Mouse (Mus musculus): ENCODE data around the gene Ak5.

DNA sequence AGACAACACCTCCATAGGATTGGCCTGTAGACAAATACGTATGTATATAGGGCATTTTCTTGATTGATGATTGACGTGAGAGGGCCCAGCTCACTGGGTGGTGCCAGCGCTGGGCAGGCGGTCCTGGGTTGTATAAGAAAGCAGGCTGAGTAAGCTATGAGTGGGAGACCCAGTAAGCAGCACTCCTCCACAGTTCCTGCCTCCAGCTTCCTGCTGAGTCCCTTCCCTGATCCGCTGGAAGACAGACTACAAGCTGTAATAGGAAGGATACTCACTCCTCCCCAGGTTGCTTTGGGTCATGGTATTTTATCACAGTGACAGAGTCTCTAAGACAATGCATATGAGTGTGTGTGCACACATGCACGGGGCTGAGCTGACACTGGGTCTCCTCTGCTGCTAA is 82.6 kb downstream of the Ak5 start:
- TF ChIP-seq ZMIZ1 (IDR thresholded peaks at IDR 0.05; ENCODE audit: low read depth, low read length) (no peak), CHD1 (IDR thresholded peaks at IDR 0.05; ENCODE audit: low read depth, low read length) (no peak), CTCF (conservative IDR thresholded peaks at IDR 0.05 in 1 of 2, IDR thresholded peaks at IDR 0.05 in 1 of 2; ENCODE audit: low read depth in 2 of 2, low read length in 2 of 2) (no peak), ZNF384 (IDR thresholded peaks at IDR 0.05; ENCODE audit: low read depth, low read length) (no peak), TBP (conservative IDR thresholded peaks at IDR 0.05; ENCODE audit: low read depth, low read length) (no peak), POLR2A (IDR thresholded peaks at IDR 0.05; ENCODE audit: low read depth, low read length) (no peak), NELFE (IDR thresholded peaks at IDR 0.05; ENCODE audit: low read depth, low read length) (no peak), MAFK (IDR thresholded peaks at IDR 0.05; ENCODE audit: insufficient replicate concordance, low read length) (no peak), E2F4 (IDR thresholded peaks at IDR 0.05; ENCODE audit: insufficient replicate concordance, low read depth, low read length) (no peak), CHD2 (IDR thresholded peaks at IDR 0.05; ENCODE audit: low read length) (no peak), EP300 (IDR thresholded peaks at IDR 0.05; ENCODE audit: low read length) (no peak), RCOR1 (conservative IDR thresholded peaks at IDR 0.05; ENCODE audit: low read depth, low read length) (no peak), MEF2A (IDR thresholded peaks at IDR 0.05; ENCODE audit: borderline replicate concordance, low read depth, low read length) (no peak)

Measured in CH12.LX (cell line).